Mouse (Mus musculus): ENCODE measurements at regions not wholly inside any gene's neighbourhood (a gene's known extent, or its start where the extent isn't known, plus 50 kb on each side); places are given as distances from the start of the nearest gene placed in this dataset.

- no peak for DNase-seq
Observed at GRCm38 (mm10) chr11:25157135-25157860, 1053.3 kb downstream of the 5730522E02Rik start.

- no peak for DNase-seq
Observed at GRCm38 (mm10) chr11:25157861-25158245, 1052.7 kb downstream of the 5730522E02Rik start.

DNA sequence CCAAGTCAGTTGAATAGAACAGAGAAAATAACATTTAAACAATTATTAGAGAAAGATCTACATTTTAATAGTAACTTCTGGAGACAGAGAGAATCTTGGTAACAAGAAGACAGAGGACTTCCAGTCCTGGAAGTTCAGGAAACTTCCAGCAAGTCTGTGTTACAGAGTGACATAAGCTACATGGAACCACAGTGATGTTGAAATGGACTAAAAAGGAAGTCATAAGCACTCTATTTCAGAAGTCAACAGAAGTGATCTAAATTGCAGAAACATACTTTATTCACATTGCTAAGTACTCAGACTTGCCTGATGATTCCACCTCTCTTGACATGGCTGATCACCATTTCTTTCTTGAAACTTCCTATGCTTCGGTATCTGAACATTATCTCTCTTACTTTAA is 1051.7 kb downstream of the 5730522E02Rik start:
- no peak for DNase-seq

DNA sequence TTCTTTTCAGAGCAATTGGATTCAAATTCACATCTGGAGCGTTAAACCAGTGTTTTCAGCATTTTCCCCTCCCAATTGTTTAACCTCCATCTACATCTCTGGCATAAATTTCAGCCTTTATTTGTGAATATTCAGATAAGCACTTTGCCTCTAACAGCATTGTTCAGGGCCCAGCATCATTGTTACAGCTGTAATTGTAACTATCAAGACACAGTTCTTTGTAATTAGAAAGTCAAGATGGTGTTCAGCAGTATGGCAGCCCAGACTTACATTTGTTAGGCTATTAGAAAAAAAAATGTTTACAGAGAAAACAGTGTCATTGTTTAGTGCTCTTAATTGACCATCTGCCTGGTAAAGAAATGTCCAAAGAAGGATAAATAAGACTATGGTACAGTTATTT is 1042.6 kb downstream of the 5730522E02Rik start:
- no peak for DNase-seq

GRCm38 (mm10) chr11:25171048-25171447 is 1039.5 kb downstream of the 5730522E02Rik start:
- DNase-seq: no peak

Data from cerebellum, adult 11 months (tissue).